Comparison of ENCODE assay signal across 19 mouse cellular contexts in genomic region chr19:10472958-10473357, GRCm38 (mm10). TPM values are rescaled to one million over a fixed set of nuclear protein-coding genes. Genes with fewer than 3 reads are reported as not detected.
"Had no signal": no experiment of that assay in that cellular context is flagged by ENCODE, and none has a peak within 500 bp of the region (broad histone marks: within the 10 kb centered on the region; RNA-seq: fewer than 3 reads in every experiment).

No protein-coding gene starts in this region.

- ATAC-seq: intestine, postnatal 0 days; midbrain, embryonic 15.5 days had no signal

- DNase-seq: kidney, adult 2 months; kidney, postnatal 25 days; liver, embryonic 13.5 days; lung, adult 2 months; lung, postnatal 14 days; lung, postnatal 4 days; retina, postnatal 1 day; thymus, postnatal 25 days had no signal

- H3K27ac ChIP-seq: kidney, postnatal 0 days; liver, embryonic 13.5 days; midbrain, embryonic 12.5 days; midbrain, embryonic 15.5 days; neural tube, embryonic 13.5 days; stomach, postnatal 0 days had no signal

- H3K4me3 ChIP-seq: liver, embryonic 13.5 days; midbrain, embryonic 12.5 days; midbrain, embryonic 15.5 days; myocyte; neural tube, embryonic 13.5 days had no signal

RNA-seq across cellular contexts. Expression of gene Ppp1r32, which starts 9.8 kb away (rescaled TPM):
- total RNA-seq: liver, adult 2 months; megakaryocyte progenitor cell, adult 5-6 weeks had no signal

RNA-seq across cellular contexts. Expression of gene Lrrc10b, which starts 15.7 kb away (rescaled TPM):
- total RNA-seq: liver, adult 2 months; megakaryocyte progenitor cell, adult 5-6 weeks; megakaryocyte-erythroid progenitor cell, adult 5-6 weeks; monocyte, adult 5-6 weeks had no signal
